Mouse (Mus musculus): ENCODE data around the gene Trhr2.

Trhr2 gene

GRCm38 (mm10) chr8:122360696-122361416, at the start of gene Trhr2:
Gene Trhr2, minus strand, starts transcription at chr8:122360746.
- DNase-seq (ENCODE audit: low spot score) = no peak

DNA sequence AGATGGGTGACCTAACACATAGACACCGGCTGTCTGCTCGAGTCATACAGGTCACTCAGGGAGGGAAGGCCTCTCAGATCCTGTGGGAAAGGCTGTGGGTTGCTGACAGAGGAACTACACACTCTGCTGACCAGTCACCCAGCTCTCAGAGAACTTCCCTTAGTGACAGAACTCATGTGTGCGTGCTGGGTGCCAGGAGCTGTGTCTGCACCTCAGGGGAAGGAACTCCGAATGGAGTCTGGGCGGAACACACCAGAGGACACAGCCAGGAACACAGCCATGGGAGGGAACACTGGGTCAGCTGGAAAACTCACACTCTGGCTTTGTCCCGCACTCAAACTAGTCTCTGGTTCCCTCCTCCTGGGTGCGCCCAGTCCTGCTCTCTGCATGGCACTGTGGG, 47.1 kb upstream of the Trhr2 start:
- DNase-seq (ENCODE audit: low spot score) = no peak

DNA sequence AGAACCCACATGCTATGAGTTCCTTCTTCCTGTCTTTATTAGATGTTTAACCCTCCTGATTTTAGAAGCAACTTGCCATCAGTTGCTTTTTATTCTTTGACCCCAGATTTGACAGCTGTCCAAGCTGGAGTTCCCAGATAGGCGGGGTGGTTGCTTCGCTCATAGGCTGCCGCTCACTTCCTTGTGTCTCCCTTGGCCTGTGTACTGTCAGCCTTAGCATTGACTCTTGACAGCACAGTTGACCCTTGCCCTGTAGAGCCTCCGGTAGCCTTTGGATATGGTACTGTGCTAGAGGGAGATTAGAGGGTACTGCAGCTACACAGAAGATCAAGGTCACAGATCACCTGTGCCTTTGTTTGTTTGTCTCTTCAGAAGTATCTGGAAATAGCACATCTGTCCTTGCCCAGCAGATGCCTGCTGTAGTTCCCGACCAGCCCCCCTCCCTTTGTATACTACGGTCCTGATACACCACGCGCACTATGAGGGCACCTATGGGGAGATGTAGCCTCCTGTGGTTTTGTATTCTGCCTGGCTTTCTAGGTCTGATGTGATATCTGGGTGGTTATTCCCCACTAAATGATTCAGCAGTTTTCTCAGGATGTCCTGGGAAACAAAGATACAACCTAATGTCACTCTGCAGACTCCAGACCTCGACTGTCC, 44.7 kb upstream of the Trhr2 start:
- DNase-seq (ENCODE audit: low spot score) = no peak

DNA sequence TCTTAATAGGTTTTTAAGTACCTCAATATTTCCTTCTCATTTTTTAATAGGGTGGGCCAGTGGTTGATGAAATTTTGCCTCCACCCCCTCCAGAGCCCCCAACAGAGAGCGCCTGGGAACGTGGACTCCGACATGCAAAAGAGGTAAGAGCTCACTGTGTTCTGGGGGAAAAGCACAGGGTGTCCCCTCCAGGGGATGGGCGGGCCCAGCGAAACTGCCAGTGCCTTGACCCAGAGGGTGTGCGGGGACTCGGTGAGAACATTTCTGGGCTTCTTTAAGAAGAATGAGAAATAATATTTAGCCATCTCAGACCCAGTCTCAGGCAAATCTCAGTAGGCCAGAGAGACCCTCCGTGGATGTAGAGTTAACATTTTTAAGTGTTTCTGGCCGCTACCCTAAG, 37.6 kb upstream of the Trhr2 start:
- DNase-seq (ENCODE audit: low spot score) = no peak

GRCm38 (mm10) chr8:122395291-122395690, 34.7 kb upstream of the Trhr2 start:
- DNase-seq (ENCODE audit: low spot score) = no peak

DNA sequence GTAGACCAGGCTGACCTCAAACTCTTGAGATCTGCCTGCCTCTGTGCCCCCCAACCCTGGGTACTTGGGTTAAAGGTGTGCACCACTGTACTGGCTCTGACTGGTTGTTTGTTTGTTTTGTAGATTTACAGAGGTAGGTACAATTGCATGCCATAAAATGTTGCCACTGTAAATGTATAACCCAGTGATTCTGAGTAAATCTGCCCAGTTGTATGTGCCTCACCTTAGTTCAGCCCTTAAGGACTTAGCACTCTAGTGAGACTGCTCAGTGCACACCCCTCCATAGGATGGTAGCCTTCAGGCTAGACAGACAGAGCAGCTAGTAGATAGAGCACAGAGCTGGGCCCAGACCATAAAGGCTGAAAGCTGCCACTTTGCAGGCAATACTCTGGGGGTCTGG, 33.2 kb upstream of the Trhr2 start:
- no peak for DNase-seq (ENCODE audit: low spot score)

DNA sequence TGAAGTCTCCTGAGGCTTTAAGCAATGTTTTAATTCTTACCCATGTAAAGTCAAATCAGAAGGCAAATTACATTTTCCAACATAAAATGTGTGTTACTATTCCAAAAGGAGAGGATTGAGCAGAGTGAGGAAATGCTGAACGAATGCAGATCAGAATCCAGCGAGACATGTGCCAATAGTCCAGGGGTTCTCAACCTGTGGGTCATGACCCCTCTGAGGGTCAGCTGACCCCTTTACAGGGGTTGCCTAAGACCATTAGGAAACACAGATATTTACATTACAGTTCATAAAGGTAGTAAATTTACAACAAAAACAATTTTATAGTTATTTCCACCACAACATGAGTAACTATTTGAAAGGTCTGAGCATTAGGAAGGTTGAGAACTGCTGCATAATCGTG, 30.2 kb upstream of the Trhr2 start:
- no peak for DNase-seq (ENCODE audit: low spot score)

DNA sequence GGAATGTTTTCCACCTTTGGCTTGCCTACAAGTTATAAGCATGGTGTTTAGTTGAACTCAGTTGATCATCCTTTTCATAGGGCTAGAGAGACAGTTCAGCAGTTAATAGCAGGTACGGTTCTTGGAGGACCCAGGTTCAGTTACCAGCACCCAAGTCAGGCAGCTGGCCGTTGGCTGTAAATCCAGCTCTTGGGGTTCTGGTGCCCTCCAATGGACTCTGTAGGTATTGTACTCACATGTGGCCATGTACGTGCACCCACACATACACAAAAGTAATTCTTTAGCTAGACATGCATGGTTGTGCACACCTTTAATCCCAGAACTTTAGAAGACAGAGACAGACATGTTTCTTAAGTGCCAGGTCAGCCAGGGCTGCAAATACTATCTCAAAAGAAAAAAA, 28.8 kb upstream of the Trhr2 start:
- no peak for DNase-seq (ENCODE audit: low spot score)

- DNase-seq (ENCODE audit: low spot score) = no peak
Measured at GRCm38 (mm10) chr8:122383039-122383438, 22.5 kb upstream of the Trhr2 start.

DNA sequence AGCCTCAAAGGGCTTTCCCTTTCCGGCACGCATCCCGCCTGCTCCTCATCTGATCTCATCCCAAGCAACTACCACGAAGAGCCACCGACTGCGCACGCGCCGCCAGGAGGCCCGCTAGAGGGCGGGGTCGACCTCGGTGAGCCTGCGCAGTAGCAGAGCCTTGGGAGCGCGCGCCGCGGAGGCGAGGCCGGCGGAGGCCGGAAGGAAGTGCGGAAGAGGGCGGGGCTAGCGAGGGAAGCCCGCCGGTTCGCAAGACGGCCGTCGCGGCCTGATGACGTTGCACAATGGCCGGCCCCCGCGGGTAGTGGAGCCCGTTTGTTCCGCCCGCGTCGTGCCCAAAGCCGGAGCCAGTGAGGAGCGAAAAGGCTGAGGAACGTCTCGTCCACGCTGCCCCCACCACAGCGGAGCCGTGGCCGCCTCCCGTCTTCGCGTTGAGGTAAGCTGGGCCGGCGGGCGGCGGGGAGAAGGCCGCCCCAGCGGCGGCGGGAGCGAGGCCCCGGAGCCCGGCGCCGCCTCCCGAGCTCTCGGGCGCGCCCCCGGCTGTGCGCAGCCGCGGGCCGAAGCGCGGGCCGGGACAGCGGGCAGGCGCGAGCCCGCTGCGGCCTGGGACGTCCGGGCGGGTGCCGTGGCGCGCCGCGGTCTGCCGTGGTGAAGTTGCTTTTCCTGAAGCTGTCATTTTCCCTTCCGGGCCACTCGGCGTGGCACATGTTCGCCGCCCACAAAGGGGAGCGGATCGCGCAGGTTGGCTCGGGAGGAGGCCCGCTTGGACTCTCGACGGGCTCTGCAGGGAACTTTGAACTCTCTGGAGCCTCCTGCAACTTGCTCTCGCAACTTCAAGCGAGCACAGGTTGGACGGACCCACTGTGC, 16.1 kb upstream of the Trhr2 start, which contains the start of gene Zc3h18:
Zc3h18 (plus strand) TSS at position 245 of the 867 bp plus-strand sequence.
- peak; percentile 99 for DNase-seq (ENCODE audit: low spot score)

GRCm38 (mm10) chr8:122375751-122376364, 15.3 kb upstream of the Trhr2 start:
- no peak for DNase-seq (ENCODE audit: low spot score)

- DNase-seq (ENCODE audit: low spot score) = no peak
Measured at GRCm38 (mm10) chr8:122375320-122375719, 14.8 kb upstream of the Trhr2 start.

DNA sequence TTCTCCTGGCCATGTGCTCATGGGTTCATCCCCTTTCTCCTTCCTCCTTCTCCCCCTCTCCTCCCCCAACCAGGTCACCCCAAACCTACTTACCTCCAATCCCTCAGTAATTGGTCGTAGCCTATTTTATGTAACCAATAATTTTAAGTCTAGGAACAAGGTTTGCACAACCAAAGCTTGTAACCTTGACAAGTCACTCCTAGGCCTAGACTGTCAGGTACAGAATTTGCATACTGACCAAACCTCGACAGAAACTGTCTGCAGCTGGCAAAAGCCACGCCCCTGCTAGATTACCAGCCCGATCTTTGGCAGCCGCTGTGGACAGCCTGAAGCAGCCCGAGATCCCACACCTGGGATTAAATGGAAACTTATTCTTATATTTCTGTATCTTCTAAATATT, 11.2 kb upstream of the Trhr2 start:
- DNase-seq (ENCODE audit: low spot score) = no peak

DNA sequence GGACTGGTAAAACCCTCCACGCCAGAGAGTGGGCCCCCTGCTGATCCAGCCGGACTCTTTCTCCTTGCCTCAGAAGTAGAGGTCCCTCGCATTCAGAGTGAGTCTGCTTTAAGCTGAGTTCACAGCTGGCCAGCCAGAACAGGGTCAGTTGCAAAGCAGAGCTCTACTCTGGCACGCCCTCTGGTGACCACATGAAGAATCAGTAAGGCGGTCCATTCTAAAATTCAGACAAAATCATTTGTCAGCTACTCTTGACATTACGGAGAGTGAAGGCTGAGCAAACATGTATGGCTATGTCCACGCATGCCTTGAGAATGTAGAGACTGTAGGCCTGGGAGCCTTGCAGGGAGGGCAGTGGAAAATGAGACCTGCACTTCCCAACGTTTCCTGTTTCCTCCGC, 9.1 kb upstream of the Trhr2 start:
- peak; percentile 11 for DNase-seq (ENCODE audit: low spot score)

DNA sequence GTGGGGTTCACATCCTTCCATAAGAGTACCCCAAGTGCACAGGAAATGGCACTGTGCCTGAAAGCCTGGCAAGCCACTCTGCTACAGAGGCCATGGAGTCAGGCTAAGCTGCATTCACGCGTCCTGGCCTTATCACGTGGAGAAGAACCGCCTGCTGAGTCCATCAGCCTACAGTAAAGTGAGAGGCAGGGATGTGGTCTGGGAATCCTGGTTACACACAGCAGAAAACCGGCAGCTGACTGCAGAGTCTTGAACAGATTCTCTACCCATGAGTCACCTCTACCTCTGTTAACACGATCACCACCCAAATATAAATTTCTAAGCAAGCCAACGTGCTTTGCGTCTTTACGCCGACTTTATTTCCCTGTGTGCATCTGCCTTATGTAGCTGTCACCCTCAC, 7.9 kb upstream of the Trhr2 start:
- DNase-seq (ENCODE audit: low spot score) = no peak

GRCm38 (mm10) chr8:122362967-122363366, 2.4 kb upstream of the Trhr2 start:
- no peak for DNase-seq (ENCODE audit: low spot score)

- no peak for DNase-seq (ENCODE audit: low spot score)
Measured at GRCm38 (mm10) chr8:122362271-122362670, 1.7 kb upstream of the Trhr2 start.

GRCm38 (mm10) chr8:122359111-122359775, 1.3 kb downstream of the Trhr2 start:
- DNase-seq (ENCODE audit: low spot score) = no peak

DNA sequence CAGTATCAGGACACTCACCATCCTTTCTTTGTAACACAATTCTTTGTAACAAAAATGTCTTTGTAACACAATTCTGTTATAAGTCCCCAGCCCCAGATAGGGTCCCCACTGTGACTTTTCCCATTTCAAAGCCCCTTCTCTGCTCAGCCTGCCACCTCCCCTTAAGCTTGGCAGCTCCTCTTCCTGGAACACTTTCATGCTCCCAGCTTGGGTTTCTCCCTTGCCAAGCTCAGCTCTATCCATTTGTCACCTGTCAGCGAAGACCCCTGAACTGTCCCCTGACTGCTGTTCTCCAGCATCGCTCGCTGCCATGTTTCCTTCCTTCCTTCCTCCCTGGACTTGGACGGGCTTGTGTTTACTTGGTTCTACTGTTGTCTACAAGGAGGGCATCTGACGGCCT, 2.9 kb downstream of the Trhr2 start:
- DNase-seq (ENCODE audit: low spot score) = no peak

DNA sequence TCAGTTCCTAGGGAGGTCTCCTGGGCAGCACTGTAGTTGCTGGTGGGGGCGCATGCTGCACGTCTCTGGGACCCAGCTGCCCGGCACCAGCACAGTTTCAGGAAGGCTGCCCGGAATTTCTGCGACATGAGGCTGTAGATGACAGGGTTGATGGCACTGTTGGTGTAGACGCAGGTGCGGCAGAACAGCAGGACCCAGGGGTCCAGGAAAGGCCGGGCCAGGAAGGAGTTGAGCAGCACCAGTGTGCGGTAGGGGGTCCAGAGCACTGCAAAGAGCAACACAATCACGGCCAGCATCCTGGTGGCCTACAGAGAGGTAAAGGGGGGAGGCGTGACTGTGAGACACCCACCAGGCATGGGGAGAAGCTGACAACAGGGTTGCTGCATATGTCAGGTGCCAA, 3.3 kb downstream of the Trhr2 start:
- no peak for DNase-seq (ENCODE audit: low spot score)

DNA sequence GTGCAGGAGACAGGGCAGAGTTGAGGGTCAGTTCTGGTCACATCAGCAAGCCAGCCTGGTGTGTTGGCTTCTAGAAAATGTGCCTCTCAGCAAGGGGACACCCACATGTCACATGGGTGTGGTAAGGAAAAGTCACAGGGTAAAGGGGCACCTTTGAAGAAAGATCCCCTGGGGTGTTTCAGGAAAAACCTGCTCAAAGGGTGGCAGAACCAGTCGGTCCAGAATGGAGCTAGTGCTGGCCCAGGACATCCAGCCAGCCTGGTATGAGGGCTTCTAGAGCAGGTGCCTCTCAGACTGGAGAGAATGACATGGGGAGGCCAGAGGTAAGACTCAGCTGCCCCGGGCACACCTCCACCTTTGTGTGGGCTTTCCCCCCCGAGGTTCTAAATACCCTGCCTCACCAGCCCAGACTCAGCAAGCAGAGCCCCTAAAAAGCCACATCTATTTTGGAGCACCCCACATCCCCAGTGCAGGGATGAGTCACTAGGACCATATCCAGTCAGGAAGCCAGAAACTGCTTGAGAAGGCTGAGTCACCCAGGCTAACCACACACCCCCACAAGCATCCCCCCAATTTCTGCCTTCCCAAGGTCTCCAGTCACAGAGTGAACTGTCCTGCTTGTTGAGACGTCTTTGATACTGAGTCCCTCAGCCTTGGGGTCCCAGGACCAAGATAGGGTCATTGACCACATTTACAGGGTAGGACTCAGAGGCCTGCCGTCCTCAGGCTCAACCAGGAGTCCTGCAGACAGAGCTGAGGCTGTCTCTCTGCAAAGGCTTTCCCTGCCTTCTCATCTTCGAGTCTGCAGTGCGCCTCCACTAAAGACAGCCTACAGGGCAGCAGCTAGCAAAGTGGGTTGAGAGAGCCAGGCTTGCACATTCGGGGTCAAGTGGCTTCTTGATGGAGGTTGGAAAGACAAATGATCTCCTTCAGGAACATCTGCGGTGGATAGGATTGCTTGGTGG, 4.6 kb downstream of the Trhr2 start:
- no peak for DNase-seq (ENCODE audit: low spot score)

Data from ovary, adult 18-20 months (tissue).